Mouse (Mus musculus) spleen, postnatal 0 days (tissue): ENCODE measurements around the gene Kptn. TPM values are rescaled to one million over a fixed set of nuclear protein-coding genes. Genes with fewer than 3 reads are reported as not detected.

Experiments used
- polyA plus RNA-seq: library from polyadenylated mRNA; unstranded; fragments of >200 nt; fragmentation: Nextera tagmentation; extraction: Ambion mirVana; gene quantifications from 2 replicates; pipeline ENCODE4 v1.2.1, GENCODE M21; 2015

Kptn gene
- 10.9 and 12.9 TPM in 2 replicates for polyA plus RNA-seq

GRCm38 (mm10) chr7:16119569-16120261, at the start of gene Kptn:
Gene Kptn, plus strand, starts transcription at chr7:16119895.

GRCm38 (mm10) chr7:16098021-16099017, 21.4 kb upstream of the Kptn start, which contains the start of gene Napa:
Gene Napa, plus strand, starts transcription at chr7:16098458.

DNA sequence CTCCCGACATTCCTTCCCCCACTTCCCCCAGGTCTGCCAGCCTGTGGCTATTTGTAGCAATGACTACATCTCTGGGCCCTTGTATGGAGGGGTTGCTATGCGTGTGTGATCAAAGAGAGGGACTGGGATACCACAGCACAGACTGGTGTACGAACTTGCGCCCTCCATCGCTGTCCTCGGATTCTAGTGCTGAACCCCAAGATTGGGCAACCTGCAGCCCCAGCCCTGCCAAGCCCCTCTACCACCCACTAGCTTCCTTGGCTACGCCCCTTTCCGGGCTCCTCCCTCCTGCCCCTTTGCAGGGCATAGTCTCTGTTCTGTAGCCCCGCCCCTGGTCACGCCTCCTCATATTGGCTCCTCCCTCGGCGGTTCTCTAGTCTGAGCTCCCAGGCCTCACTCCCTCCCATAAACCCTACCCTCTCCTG, 9.7 kb downstream of the Kptn start, which contains the start of gene Slc8a2:
Gene Slc8a2, plus strand, starts transcription at position 406 of the 425 bp plus-strand sequence.

DNA sequence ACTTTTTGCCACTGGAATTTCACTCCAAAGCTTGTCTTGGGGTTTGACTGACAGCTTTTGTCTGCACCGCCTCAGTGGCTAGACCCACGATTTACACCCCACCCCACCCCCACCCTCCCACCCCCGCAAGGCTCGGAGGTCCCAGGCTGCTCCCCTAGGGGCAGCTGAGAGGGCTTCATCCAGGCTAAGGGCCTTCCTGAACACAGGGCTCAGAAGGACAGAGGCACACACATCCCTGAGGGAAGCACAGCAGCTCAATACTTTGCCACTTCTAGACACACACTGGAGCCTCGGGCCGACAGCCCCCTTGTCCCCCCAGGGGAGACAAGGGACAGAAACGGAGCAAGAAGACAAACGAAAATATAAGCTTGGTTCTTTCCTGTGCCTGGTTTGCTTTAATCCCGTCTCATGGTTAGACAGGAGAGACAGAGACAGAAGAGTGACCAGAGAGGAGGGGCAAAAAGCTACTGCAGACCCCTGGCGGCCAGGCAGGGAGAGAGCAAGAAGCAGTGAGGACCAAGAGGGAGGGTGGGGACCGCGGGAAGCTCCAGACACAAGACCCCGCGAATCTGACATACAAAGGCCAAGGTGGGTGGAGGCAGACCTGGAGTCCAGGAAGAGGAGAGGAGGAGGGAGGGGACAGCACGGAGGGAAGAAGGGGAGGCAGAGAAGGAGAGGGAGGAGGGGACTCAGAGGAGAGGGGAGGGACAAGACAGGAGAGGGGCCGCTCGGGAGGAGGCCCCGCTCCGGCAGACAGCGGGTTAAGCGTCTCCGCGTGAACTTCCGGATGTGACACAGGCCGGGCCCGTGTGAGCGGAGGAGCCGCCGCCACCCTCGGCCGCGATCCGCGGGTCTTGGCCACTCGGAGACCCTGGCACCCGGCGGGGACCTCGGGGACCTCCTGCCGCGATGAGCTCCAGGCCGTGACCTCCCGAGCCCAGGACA, 55.2 kb downstream of the Kptn start, which contains the start of gene Meis3:
Gene Meis3, plus strand, starts transcription at position 494 of the 945 bp plus-strand sequence.

Other genes starting within 250 kb of the Kptn start
- gene Crx, start 239.9 kb upstream of the Kptn start, polyA plus RNA-seq, result not detected in 2 replicates
- not detected in 2 replicates for gene Crxos, start 237.3 kb upstream of the Kptn start, polyA plus RNA-seq
- 473 and 484 TPM in 2 replicates for gene Selenow, start 197.5 kb upstream of the Kptn start, polyA plus RNA-seq
- gene Nop53, start 173.8 kb upstream of the Kptn start, polyA plus RNA-seq, result 162 TPM in 2 replicates
- 10.6 and 11.5 TPM in 2 replicates for gene Ehd2, start 152.3 kb upstream of the Kptn start, polyA plus RNA-seq
- gene Bicra, start 72.0 kb upstream of the Kptn start, polyA plus RNA-seq, result 2.6 and 3.5 TPM in 2 replicates
- not detected in 2 replicates for gene Zfp541, start 58.1 kb upstream of the Kptn start, polyA plus RNA-seq
- 158 and 168 TPM in 2 replicates for gene Napa, start 21.4 kb upstream of the Kptn start, polyA plus RNA-seq
- not detected in 2 replicates for gene Slc8a2, start 9.9 kb downstream of the Kptn start, polyA plus RNA-seq
- gene Meis3, start 55.2 kb downstream of the Kptn start, polyA plus RNA-seq, result 3.5 and 6.5 TPM in 2 replicates
- 6.7 and 7.1 TPM in 2 replicates for gene Dhx34, start 102.1 kb downstream of the Kptn start, polyA plus RNA-seq
- gene C5ar2, start 124.3 kb downstream of the Kptn start, polyA plus RNA-seq, result 2.7 and 3.5 TPM in 2 replicates
- gene C5ar1, start 139.6 kb downstream of the Kptn start, polyA plus RNA-seq, result 20.1 and 24.7 TPM in 2 replicates
- 11.7 and 14.5 TPM in 2 replicates for gene Inafm1, start 153.7 kb downstream of the Kptn start, polyA plus RNA-seq
- gene Ccdc9, start 166.9 kb downstream of the Kptn start, polyA plus RNA-seq, result 13.9 and 17.8 TPM in 2 replicates
- gene Bbc3, start 188.5 kb downstream of the Kptn start, polyA plus RNA-seq, result 6.1 and 6.2 TPM in 2 replicates